Mouse (Mus musculus): ENCODE data around the gene Dennd4b.

Dennd4b gene

DNA sequence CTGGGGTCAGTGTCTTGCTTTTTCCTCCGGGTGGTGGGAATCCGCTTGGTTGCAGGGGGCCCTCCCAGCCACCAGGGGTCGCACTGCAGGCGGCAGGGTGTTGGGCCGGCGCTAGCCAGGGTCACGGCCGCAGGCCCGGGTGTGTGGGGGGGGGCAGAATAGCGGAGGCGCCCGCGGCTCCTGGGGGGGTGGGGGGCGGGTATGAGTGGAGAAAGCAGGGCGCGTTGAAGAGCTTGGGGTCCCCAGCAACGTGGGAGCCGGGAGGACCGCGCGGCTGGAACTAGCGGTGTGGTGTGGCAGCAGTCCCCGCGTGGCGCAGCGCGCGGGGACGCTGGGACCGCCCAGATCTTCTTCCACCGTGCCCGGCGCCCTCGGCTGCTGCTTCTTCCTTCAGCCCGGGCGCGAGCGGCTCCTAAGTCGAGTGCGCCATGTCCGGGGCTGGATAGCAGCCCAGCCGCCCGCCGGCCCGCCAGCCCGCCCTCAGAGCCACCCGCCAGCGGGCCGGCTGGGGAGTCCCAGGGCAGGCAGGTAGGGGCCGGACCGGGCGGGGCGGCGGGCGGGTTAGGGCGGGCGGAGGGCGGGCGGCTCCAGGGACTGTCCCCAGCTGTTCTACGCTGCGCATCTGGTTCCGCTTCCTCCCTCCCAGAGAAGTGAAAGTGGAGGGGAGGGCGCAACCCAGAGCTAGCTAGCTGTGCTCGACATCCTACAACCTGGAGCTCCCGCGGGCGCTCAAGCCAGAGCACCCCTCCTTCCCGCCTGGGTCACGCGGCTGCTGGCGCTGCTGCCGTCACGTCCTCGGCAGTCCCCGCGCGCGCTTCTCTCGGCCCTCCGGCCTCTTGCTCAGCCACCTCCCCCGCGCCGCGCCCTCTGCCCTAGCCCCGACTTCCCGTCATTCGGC lies at the start of gene Dennd4b:
Gene Dennd4b, plus strand, starts transcription at position 152 of the 898 bp plus-strand sequence.
- ChIA-PET POLR2A (interaction anchor here in 3 of 4 experiments (0.5 to 4.9 kb wide), 65 partner anchors 8 to 389 kb away, joined by 3 to 55 read pairs (median 6); partner anchors contain the start of genes Creb3l4 (in 3 of the 3), Gatad2b (in 3 of the 3), Jtb (in 3 of the 3) and Rab13 (in 3 of the 3)), CTCF (interaction anchor here in 3 of 4 experiments (0.6 to 1.5 kb wide), 15 partner anchors 9 to 172 kb away, joined by 3 to 7 read pairs (median 4); partner anchors contain the start of genes Slc39a1 (in 2 of the 3) and Gatad2b (in 1 of the 3))

DNA sequence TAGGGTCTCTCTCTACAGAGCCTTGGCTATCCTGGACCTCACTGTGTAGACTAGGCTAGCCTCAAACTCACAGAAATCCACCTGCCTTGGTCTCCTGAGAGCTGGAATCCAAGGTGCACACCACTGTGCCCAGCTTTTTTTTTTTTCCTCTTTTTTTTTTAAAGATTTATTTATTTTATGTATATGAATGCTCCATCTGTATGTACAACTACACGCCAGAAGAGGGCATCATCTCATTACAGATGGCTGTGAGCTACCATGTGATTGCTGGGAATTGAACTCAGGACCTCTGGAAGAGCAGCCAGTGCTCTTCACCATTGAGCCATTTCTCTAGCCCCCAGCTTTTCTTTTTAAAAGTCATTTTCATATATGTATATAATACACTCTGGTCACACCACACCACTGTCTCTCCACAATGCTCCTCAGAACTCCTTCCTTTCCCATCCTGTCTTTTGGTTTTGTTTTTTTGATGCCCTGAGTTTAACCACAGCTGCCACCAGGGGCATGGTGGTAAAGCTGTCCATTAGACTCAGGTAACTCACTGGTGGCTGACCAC lies 49.1 kb upstream of the Dennd4b start:
- ChIA-PET POLR2A (interaction anchor here (0.6 to 13.1 kb wide), 38 partner anchors 8 to 834 kb away, joined by 3 to 150 read pairs (median 4); partner anchors contain the start of genes Jtb (in 2 of the 4), Slc39a1 (in 2 of the 4), Creb3l4 (in 1 of the 4) and Dennd4b (in 1 of the 4)), CTCF (interaction anchor here (0.6 to 2.3 kb wide), 43 partner anchors 8 to 1112 kb away, joined by 3 to 21 read pairs (median 4); partner anchors contain the start of genes Slc39a1 (in 2 of the 4), Jtb (in 1 of the 4), Slc27a3 (in 1 of the 4) and Snapin (in 1 of the 4))

DNA sequence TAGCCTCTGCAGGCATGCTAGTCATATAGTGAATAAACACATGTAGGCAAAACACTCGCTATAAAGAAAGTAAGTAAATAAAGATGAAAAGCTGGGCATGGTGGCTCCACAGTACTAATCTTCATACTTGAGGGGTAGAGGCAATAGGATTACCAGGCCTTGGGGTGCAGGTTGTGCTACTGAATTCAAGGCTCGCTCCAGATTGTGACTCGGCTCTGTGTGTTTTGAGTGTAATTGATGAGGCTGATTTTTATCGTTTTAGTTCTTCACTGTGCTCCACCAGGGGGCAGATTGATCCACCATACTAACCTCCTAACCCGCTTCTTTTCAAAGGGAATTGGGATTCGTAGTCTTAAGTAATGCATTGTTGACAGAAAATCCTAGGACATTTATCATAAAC lies 44.9 kb upstream of the Dennd4b start:
- CTCF ChIA-PET = interaction anchor here in 2 of 4 experiments (0.7 to 1.7 kb wide), 9 partner anchors 9 to 247 kb away, joined by 3 to 6 read pairs (median 4); partner anchors contain the start of genes Jtb (in 1 of the 2) and Slc39a1 (in 1 of the 2)
- POLR2A ChIA-PET = interaction anchor here (0.6 to 3.7 kb wide), 12 partner anchors 8 to 271 kb away, joined by 3 to 39 read pairs (median 4); partner anchors contain the start of genes Jtb (in 3 of the 4), Rab13 (in 1 of the 4), Rps27 (in 1 of the 4) and Slc27a3 (in 1 of the 4)

DNA sequence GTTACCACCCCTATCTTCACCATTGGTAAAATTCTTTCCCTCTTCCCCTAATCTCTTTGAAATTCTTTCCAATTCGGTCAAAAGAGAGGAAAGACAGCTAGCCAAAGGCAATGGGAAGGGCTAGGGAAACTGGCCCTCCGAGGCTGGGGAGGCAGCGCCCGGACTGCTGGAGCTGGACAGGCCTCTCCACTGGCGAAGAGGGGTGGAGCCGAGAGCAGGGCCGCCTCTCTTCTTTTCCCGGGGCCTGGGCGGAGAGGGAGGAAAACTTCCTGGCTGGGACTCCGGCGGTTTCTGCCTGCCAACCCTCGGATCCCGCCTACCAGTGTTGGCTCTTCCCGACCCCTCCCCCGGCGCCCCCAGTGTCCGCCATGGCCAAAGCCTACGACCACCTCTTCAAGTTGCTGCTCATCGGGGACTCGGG lies 44.4 kb upstream of the Dennd4b start:
- CTCF ChIA-PET = interaction anchor here in 2 of 4 experiments (0.6 to 1.7 kb wide), 9 partner anchors 9 to 246 kb away, joined by 3 to 6 read pairs (median 4); partner anchors contain the start of genes Jtb (in 1 of the 2) and Slc39a1 (in 1 of the 2)
- POLR2A ChIA-PET = interaction anchor here (0.6 to 3.7 kb wide), 12 partner anchors 9 to 270 kb away, joined by 3 to 39 read pairs (median 4); partner anchors contain the start of genes Jtb (in 3 of the 4), Dennd4b (in 1 of the 4), Rab13 (in 1 of the 4) and Rps27 (in 1 of the 4)

DNA sequence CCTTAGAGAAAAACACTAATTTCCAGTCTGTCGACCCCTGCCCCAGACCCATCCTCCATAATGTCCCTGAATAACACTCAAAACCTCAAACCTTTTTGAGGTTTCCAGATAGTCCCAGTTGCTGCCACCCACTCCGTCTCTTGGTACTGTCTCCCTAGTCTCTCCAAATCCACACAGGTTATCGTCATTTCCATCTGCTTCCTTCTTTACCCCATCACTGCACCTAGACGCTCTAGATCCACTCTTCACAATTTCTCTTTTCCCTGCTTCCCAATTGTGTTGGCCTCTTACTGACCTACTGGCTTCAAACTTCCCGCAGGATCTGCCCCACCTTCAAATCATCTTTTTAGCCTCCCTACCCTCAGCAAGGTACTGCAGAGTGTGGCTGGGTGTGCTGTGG lies 43.9 kb upstream of the Dennd4b start:
- POLR2A ChIA-PET = interaction anchor here in 3 of 4 experiments (0.6 to 3.7 kb wide), 16 partner anchors 8 to 254 kb away, joined by 3 to 39 read pairs (median 4); partner anchors contain the start of genes Rab13 (in 2 of the 3), Rps27 (in 2 of the 3), Dennd4b (in 1 of the 3) and Gatad2b (in 1 of the 3)
- CTCF ChIA-PET = interaction anchor here in 3 of 4 experiments (0.6 to 1.7 kb wide), 7 partner anchors 10 to 153 kb away, joined by 3 to 6 read pairs (median 4); partner anchors contain the start of gene Jtb (in 1 of the 3)

DNA sequence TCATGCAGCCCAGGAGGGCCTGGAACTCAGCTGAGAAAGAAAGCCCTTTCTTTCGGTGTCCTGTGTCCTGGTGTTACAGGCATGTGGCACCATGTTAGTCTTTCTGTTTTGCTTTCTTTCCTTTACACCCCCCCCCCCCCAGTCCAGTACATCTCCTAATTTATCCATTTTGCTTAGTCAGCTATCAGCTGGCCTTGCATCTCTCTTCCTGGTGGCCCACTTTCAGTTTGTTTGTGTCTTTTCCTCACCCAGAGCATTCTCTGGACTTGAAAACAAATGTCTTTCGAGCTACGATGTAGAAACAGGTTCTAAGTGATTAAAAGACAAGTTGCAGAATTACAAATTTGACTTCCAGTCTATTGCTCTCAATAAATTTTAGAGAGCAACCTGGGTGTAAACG lies 42.5 kb upstream of the Dennd4b start:
- POLR2A ChIA-PET = interaction anchor here (0.6 to 3.7 kb wide), 20 partner anchors 9 to 1208 kb away, joined by 3 to 39 read pairs (median 4); partner anchors contain the start of genes Jtb (in 3 of the 4), Rab13 (in 3 of the 4), Rps27 (in 3 of the 4) and Gatad2b (in 1 of the 4)
- CTCF ChIA-PET = interaction anchor here in 1 of 4 experiments (0.6 kb wide), 1 partner anchor 154 kb away, joined by 4 read pairs; no protein-coding TSS in a partner anchor

DNA sequence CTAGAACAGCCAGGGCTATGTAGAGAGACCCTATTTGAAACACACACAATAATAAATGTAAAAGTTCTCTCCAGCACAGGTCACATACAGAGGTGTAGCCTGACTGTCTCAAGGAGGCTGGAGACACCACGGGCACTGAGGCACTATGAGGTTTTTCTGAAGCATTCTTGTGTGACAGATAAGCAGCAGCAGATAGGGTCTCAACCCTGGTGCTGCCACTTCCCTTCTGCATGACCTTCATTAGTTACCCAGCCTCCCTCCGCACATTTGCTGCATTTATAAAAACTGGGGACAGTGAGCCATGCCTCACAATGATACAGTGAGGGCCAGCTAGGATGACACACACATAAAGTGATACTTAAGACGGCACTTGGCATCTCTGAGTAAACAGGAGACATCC lies 42.0 kb upstream of the Dennd4b start:
- ChIA-PET CTCF (interaction anchor here in 1 of 4 experiments (0.6 kb wide), 1 partner anchor 153 kb away, joined by 4 read pairs; no protein-coding TSS in a partner anchor), POLR2A (interaction anchor here (0.7 to 3.7 kb wide), 11 partner anchors 8 to 1209 kb away, joined by 3 to 39 read pairs (median 5); partner anchors contain the start of genes Rab13 (in 3 of the 4), Rps27 (in 3 of the 4), Jtb (in 2 of the 4) and Slc39a1 (in 1 of the 4))

DNA sequence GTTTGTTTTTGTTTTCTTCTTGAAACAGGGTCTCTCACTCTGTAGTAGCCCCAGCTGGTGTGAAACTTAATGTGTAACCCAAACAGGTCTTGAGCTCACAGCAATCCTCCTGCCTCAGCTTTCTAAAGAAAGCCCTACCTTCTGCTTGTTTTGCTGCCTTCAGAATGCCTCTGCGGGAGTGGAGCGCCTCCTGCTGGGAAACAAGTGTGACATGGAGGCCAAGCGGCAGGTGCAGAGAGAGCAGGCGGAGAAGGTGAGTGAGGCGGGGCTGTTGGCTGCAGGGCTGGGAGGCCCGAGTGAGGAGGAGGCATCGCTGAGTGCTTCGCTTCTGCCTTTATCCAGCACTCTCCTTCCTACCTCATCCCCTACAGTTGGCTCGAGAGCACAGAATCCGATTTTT lies 40.7 kb upstream of the Dennd4b start:
- ChIA-PET CTCF (interaction anchor here in 3 of 4 experiments (0.5 to 1.5 kb wide), 14 partner anchors 8 to 439 kb away, joined by 3 to 8 read pairs (median 3); partner anchors contain the start of gene Slc39a1 (in 1 of the 3)), POLR2A (interaction anchor here in 3 of 4 experiments (0.6 to 2.4 kb wide), 12 partner anchors 8 to 56 kb away, joined by 3 to 12 read pairs (median 4); partner anchors contain the start of genes Slc39a1 (in 3 of the 3), Rab13 (in 2 of the 3), Rps27 (in 2 of the 3) and Creb3l4 (in 1 of the 3))

DNA sequence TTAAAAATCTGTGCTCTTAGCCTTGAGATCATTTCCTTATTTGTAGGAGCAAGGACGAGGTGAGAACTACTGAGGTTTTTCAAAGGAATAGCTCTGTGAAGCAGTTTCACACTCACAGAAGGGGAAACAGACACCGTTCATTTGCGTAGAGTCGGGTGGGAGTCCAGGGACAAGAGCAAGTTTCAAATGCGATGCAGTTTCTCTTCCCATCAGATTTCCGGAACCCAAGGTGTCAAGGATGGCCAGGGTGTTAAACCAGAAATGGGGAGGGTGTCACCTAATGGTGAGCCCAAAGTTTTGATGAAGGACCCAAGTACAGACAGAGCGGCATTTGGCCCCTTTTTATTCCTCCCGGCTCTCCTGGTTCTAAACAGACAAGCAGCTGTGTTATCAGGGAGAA lies 33.9 kb upstream of the Dennd4b start:
- ChIA-PET POLR2A (interaction anchor here (0.6 to 7.0 kb wide), 51 partner anchors 9 to 282 kb away, joined by 3 to 150 read pairs (median 4); partner anchors contain the start of genes Creb3l4 (in 3 of the 4), Rab13 (in 3 of the 4), Rps27 (in 3 of the 4) and Slc39a1 (in 3 of the 4)), CTCF (interaction anchor here in 1 of 4 experiments (1.0 to 1.7 kb wide), 3 partner anchors 11 to 17 kb away, joined by 3 to 6 read pairs (median 4); partner anchors contain the start of gene Slc39a1)

DNA sequence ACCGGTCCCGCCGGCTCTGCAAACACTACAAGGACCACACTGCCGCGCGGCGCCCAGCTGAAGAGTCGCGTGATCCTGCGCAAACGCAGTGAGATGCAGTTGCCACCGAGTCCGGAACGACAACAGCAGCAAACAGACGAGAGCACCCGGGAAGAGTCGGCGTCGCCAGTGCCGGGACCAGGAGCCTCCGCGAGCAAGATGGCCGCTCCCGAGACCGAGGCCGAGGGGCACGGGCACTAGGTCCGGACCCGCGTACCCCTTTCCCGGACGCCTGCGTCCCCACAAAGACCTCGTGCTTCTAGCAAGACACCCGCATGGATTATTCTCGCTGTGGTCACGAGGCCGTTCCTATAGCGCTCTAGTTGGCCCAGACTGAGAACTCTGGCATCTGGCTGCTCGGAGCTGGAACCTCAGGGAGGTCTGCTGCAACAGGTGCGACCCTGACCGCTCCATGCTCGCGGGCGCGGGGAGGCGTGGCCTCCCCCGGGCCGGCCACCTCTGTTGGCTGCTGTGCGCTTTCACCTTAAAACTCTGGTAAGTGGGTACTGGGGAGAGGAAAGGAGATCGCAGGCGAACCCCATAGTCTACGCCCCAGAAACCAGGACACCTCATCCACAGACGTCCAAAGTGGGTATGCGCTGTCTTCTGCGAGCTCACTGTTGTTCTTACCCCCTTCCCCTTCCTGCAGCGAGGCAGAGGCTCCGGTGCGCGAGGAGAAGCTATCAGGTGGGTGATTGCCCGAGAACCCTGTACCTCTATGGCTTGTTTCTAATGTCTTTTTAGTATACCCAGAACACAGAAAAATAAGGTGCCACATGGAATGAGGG lies 33.3 kb upstream of the Dennd4b start, which contains the start of gene Jtb:
Gene Jtb, plus strand, starts transcription at position 91 of the 827 bp plus-strand sequence.
- POLR2A ChIA-PET = interaction anchor here (0.6 to 7.0 kb wide), 62 partner anchors 9 to 354 kb away, joined by 3 to 150 read pairs (median 4); partner anchors contain the start of genes Creb3l4 (in 3 of the 4), Gatad2b (in 3 of the 4), Rab13 (in 3 of the 4) and Rps27 (in 3 of the 4)
- CTCF ChIA-PET = interaction anchor here in 2 of 4 experiments (0.5 to 1.7 kb wide), 6 partner anchors 12 to 478 kb away, joined by 3 to 6 read pairs (median 4); partner anchors contain the start of gene Slc39a1 (in 2 of the 2)

DNA sequence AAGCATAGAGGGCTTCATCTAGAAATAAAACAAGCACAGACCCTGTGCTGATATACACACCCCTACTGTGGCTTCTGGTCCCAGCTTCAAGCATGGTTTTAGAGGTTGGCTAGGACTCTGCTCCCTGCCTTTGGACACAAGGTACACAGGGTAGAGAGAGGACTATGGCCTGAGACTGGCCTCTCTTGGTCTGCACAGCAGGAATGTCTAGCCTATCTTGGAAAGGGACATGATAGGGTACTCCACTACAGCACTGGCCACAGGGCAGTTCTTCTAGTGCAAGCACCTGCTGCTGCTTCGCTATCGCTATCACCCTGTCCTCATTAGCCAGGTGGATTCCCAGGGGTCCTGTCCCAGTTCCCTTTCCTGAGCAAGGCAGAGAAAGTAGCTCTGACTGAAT lies 23.7 kb upstream of the Dennd4b start:
- ChIA-PET CTCF (no interaction called here), POLR2A (interaction anchor here in 2 of 4 experiments (2.6 to 5.2 kb wide), 3 partner anchors 10 to 28 kb away, joined by 12 to 36 read pairs (median 15); partner anchors contain the start of genes Jtb (in 2 of the 2), Rab13 (in 1 of the 2) and Rps27 (in 1 of the 2))

DNA sequence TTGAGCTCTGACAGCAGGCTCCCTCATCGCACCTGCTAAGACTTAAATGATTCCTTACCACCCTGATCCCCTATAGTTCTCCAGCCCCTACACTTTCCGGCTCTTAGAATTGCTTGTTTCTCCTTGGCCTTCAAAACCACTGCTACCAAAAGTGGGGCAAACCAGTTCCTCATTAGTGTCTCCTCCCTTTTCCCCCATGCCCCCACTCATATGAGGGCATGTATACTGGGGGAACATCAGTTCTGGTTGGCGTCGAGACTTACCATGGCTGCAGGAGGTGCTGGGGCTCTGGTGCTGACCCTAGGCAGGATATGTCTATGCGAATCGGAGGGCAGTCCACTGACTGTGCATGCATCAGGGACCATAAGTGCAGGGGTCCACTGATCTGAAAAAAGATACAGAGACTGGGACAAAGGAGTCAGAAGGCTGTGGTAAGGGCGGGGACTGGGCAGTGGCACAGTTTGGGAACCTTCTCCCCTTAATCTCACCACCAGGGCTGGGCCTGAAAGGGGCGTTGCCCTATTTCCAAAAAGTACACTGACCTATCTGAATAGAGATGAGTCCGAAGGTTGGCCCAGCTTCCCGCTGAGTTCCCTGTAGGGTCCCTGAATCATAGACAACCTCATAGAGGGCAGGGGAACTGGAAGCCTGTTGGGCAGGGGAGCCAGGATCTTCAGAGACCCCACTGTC lies 23.2 kb upstream of the Dennd4b start:
- POLR2A ChIA-PET = interaction anchor here in 3 of 4 experiments (0.5 to 7.5 kb wide), 16 partner anchors 8 to 243 kb away, joined by 3 to 108 read pairs (median 4); partner anchors contain the start of genes Jtb (in 3 of the 3), Crtc2 (in 1 of the 3), Dennd4b (in 1 of the 3) and Hax1 (in 1 of the 3)
- CTCF ChIA-PET = no interaction called here

DNA sequence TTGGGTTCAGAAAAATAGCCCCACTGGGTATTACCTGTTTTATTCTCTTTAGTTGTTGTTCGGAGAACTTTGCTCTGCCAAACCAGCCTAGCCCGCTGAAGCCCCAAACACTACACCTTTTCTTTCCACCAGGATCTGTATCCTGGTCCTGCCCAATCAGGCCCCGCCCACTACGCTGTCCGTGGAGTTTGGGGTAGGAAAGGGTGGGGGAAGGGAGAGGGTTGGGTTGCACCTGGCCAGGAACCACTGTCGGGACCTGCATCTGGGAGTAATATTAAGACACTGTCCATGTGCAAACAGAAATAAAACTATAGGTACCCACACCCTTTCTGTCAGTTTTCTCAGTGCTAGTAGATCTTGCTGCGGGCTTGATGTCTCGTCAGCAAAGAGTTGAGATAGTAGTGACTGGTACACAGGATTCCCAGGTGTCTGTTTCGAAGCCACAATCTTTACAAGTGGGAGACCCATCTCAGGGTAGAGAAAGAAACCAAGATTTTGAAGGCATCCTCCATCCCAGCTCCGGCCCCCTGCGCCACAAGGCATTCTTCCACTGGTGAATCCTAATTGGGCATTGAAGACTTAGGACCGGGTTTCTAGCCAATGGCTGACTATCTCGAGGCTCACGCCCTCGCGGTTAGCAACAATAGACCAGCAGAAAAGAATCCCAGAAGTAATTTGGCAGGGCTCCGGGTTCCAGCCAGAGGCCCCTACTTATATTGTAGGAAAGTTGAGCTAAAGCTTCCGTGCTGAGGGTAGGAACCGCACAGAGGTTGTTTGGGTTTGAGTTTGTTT lies 21.8 kb upstream of the Dennd4b start, which contains the start of gene Creb3l4:
Gene Creb3l4, minus strand, starts transcription at position 529 of the 792 bp plus-strand sequence.
- ChIA-PET POLR2A (interaction anchor here in 3 of 4 experiments (0.6 to 7.5 kb wide), 30 partner anchors 9 to 270 kb away, joined by 3 to 108 read pairs (median 4); partner anchors contain the start of genes Jtb (in 3 of the 3), Rab13 (in 2 of the 3), Rps27 (in 2 of the 3) and Crtc2 (in 1 of the 3)), CTCF (interaction anchor here in 2 of 4 experiments (0.6 to 0.9 kb wide), 2 partner anchors 8 to 466 kb away, joined by 3 to 4 read pairs; no protein-coding TSS in a partner anchor)

DNA sequence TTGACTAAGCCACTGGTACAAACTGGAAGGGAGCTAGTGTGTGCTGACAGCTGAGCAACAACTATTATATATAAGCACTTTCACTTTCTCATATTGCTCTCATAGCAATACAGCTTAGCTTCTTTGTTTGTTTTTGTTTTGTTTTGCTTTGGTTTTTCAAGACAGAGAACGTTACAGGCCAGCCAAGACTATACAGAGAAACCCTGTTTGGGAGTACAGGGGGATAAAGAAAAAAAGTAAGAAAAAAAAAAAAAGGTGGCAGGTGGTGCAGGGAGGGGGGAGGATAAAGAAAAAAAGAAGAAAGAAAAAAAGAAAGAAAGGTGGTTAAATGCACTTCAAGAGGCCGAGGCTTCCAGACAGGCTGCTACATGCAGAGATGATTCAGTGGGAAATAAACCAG lies 19.6 kb upstream of the Dennd4b start:
- POLR2A ChIA-PET = interaction anchor here (0.6 to 7.5 kb wide), 13 partner anchors 10 to 444 kb away, joined by 3 to 108 read pairs (median 4); partner anchors contain the start of genes Rab13 (in 2 of the 4), Rps27 (in 2 of the 4) and Jtb (in 1 of the 4)
- CTCF ChIA-PET = interaction anchor here in 2 of 4 experiments (0.6 to 1.0 kb wide), 2 partner anchors 44 to 182 kb away, joined by 3 to 4 read pairs; no protein-coding TSS in a partner anchor

All from embryonic stem cell, embryonic (primary cell).